Mouse (Mus musculus): ENCODE results near the gene Map9. TPM values are rescaled to one million over a fixed set of nuclear protein-coding genes. Genes with fewer than 3 reads are reported as not detected.
"Not testable (repeated sequence)": the region's sequence is repeated elsewhere in the genome, so short reads cannot be mapped to it uniquely, and the experiment has no call there.

Map9 gene
- total RNA-seq (2021) = 10 to 100 TPM; 94.8 TPM
- long read RNA-seq, experiment 1, full-length matches to known transcripts = 21 of 46 reads
- long read RNA-seq, experiment 1, partial matches to known transcripts = 13 of 46 reads
- long read RNA-seq, experiment 1, other reads (novel, unspliced or antisense) = 12 of 46 reads
- long read RNA-seq, experiment 2, full-length matches to known transcripts = 24 of 47 reads
- long read RNA-seq, experiment 2, partial matches to known transcripts = 11 of 47 reads
- long read RNA-seq, experiment 2, other reads (novel, unspliced or antisense) = 12 of 47 reads

DNA sequence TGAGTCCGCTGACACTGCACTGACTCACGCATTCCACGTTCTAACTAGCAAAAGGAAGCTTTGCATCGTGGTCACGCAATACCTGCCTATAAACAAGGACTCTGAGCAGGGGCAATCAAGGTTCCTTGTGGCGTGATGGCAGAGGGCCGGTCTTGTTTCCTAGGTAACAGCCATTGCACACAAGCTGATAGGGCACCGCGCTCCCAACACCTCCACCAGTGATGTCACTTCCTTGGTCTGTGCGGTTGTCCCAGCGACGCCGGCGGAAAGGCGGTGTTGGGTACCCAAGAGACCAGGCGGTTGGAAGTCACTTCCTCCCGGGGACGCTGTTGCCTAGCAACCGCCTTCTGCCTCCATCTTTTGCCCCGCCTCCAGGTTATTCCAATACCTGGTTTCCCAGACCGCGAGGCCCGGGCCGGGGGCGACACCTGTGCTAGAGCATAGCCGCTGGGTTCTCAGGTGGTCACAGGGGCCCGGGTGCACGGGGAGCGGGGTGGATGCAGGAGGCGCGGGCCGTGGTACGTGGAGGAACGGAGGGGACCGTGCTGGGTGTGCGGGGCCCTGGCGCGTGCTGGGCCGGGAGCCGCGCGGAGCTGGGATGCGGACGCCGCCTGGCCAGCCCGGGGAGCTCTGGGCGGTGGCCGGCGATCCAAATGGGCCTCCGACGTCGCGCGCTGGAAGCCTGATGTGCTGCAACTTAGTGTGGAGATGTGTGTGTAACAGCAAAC, at the start of gene Map9:
Map9 (plus strand) TSS at position 248 of the 728 bp plus-strand sequence.
- no peak for TF ChIP-seq CTCF (IDR thresholded peaks at IDR 0.05)
- peak within 1 kb of the TSS; percentile 91 for H3K27ac ChIP-seq
- intact Hi-C loops (cut with DNase I) = no loop called here
- DNase-seq (ENCODE audit: extremely low spot score in 1 of 2, low spot score in 2 of 2) = peak; percentile 94 to 98
- H3K4me3 ChIP-seq = peak within 1 kb of the TSS; percentile 88

DNA sequence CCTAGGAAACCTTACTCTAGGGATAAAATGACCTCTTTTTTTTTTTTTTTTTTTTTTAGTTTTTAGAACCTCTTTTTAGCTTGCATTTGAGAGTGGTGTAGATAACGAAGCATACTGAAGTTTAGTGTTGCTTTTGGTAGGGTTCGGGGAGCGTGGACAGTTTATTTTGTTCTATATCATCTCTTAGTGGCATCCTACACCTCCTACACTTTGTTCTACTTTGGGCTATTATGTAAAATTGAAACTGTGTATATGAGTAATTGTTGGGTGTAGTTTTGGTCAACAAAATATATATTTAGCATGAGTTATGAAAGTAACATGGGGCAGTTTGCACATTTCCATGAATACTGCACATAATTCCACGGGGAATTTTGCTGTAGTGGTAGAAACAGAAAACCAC, 42.1 kb upstream of the Map9 start:
- TF ChIP-seq CTCF (IDR thresholded peaks at IDR 0.05) = no peak
- H3K4me3 ChIP-seq = no peak overlapping the region
- no peak for DNase-seq (ENCODE audit: extremely low spot score in 1 of 2, low spot score in 2 of 2)
- intact Hi-C loops (cut with DNase I) = loop anchor here (5.0 kb wide), 1 partner anchor 123 kb away; no protein-coding TSS in a partner anchor
- peak overlapping the region; percentile 25; the same call in 1 of the 2 replicates for H3K27ac ChIP-seq

DNA sequence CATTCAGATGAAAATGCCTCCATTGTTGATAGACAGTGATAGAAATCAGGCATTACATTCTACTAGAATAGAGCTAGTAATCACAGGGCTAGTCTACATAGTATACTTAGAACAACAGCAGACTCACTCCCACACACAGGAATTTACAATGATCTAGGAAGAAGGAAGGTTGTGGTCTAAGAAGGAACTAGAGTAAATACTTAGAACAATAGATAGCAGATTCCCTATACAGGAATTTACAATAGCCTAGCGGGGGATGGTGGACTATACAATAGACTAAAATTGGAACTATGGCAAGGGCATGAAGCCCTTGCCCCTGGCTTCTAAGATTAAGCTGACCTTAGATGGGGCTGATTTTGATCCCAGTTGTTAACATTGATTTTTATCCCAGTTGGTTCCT, 31.1 kb upstream of the Map9 start:
- intact Hi-C loops (cut with DNase I); DNase-seq (ENCODE audit: extremely low spot score in 1 of 2, low spot score in 2 of 2): not testable (repeated sequence)

DNA sequence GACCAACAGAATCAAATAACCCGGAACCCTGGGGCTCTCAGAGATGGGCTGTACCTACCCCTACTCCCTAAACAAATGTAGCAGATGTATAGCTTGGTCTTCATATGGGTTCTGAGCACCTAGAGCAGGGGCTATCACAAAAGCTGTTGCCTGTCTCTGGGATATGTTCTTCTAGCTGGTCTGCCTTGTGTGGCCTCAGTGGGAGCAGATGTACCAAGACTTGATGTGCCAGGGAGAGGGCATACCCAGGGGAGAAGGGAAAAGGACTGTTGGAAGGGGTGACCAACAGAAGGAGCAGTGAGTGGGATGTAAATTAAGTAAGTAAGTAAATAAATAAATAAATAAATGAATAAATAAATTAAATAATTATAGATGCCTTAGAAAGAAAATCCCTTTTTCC, 25.8 kb upstream of the Map9 start:
- TF ChIP-seq CTCF (IDR thresholded peaks at IDR 0.05) = no peak
- DNase-seq (ENCODE audit: extremely low spot score in 1 of 2, low spot score in 2 of 2) = no peak
- intact Hi-C loops (cut with DNase I) = loop anchor here (5.0 kb wide), 1 partner anchor 335 kb away; no protein-coding TSS in a partner anchor
- H3K4me3 ChIP-seq = no peak overlapping the region
- no peak overlapping the region for H3K27ac ChIP-seq

More for the DNA sequence above, 31.1 kb upstream of the Map9 start:
- not testable (repeated sequence) for H3K27ac ChIP-seq, H3K4me3 ChIP-seq

DNA sequence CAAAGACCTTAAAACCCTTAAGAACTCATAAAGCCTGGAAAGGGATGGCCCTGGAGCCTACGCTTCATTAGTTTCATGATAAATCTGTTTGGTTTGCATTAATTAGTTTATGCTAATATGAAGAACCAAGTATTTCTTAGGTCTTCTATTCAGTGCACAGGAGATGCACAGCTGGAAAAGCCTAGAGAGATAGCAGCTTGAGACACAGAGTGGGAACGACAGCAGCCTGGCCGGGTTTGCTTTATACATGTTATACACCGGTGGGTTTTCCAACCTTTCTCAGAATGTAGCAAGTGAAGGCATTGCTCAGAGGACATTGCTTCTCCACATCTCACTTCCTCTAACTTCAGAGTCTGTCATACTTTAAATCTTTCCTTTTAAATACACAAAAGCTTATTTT, 25.3 kb upstream of the Map9 start:
- no peak for TF ChIP-seq CTCF (IDR thresholded peaks at IDR 0.05)
- intact Hi-C loops (cut with DNase I) = loop anchor here (5.0 kb wide), 1 partner anchor 335 kb away; no protein-coding TSS in a partner anchor

DNA sequence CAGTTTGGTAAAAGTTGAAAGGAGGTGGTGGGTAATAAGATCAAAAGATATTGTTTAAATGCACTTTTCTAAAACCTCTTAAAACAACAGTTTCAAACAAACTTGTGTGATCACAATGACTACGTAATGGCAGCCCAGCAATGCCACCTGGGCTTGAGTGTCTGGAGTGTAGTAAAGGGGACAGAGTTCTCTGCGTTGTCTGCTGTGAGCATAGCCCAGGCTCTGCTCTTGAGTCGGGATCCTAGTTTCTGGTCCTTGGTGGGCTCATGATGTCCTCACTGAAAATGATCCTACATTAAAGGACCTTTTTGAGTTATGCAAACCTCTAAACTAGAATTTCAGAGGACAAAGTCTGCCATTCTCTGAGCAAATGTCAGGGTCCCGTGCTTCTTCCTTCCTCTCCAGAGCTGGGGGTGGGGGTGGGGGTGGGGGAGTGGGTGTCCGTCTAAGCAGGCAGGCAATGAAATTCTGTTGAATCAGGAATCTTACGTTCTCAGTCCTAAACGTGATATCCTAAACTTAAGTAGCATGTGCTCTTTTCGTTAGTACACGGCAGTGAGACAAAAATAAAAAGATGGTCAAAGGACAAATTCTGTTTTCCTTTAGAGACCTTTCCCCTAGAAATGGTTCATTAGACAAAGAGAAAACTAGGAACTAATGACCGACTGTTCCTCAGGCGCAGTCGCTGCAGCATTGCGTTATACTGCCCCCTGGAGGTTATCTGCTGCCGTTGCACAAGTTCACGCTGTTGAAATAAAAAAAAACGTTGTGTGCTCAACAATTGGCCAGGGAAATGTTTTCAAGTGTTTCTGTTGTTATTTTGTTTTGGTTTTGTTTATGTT, 24.5 kb upstream of the Map9 start:
- peak overlapping the region; percentile 30; the same call in 1 of the 2 replicates for H3K4me3 ChIP-seq

More for the DNA sequence above, 25.3 kb upstream of the Map9 start:
- DNase-seq (ENCODE audit: extremely low spot score in 1 of 2, low spot score in 2 of 2) = no peak
- no peak overlapping the region for H3K27ac ChIP-seq
- H3K4me3 ChIP-seq = no peak overlapping the region

DNA sequence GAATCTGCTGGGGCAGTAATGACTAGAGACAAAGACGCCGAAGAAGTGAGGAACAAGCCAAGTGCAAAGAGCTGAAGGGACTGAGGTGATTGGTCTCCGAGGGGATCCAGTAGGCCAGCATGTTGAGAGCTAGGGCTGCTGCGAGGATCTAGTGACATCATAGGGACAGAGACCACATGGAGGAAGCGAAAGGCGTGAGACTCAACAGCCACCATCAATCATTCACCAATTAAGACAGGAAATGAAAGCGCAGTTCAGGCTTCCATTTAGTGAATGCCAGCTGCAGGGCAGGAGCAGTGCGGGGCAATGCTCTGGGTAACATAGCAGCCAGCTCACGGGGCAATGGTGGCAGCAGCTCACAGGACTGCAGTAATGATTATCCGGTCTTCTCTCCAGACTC, 17.7 kb upstream of the Map9 start:
- DNase-seq (ENCODE audit: extremely low spot score in 1 of 2, low spot score in 2 of 2) = no peak
- H3K27ac ChIP-seq = no peak overlapping the region
- intact Hi-C loops (cut with DNase I) = no loop called here
- no peak overlapping the region for H3K4me3 ChIP-seq
- no peak for TF ChIP-seq CTCF (IDR thresholded peaks at IDR 0.05)

More for the DNA sequence above, 24.5 kb upstream of the Map9 start:
- peak; percentile 60 to 69 for DNase-seq (ENCODE audit: extremely low spot score in 1 of 2, low spot score in 2 of 2)
- peak; percentile 96 for TF ChIP-seq CTCF (IDR thresholded peaks at IDR 0.05)
- intact Hi-C loops (cut with DNase I) = loop anchor here (1.0 to 5.0 kb wide), 2 partner anchors 286 to 336 kb away; no protein-coding TSS in a partner anchor
- no peak overlapping the region for H3K27ac ChIP-seq

DNA sequence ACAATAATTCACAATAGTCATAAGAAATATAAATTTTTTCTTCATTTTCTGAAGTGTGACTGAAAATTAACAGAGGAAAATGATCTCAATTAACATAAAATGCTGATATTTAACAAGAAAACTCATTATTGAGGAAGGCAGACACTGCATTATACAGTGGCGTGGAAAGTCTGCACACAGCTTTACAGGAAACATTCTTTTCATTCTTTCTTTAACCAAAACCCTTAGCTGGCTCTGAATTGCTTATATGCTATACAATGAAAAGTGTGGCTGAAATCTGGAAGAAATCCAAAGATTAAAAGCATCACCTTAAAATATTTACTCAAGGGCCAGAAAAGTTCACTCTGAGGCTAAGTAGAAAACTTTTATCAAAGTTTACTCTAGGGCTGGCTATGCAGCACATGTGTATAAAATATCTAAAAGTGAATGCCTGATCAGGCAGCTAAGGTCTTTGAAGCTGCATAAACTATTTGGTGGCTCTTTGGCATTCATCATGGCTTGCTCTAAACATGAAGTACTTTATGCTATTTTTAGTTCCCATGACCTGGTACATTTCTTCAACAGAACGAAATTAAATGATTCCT, 9.5 kb upstream of the Map9 start:
- Histone ChIP-seq H3K4me3 (no peak overlapping the region), H3K27ac (no peak overlapping the region)
- no peak for TF ChIP-seq CTCF (IDR thresholded peaks at IDR 0.05)
- DNase-seq (ENCODE audit: extremely low spot score in 1 of 2, low spot score in 2 of 2) = no peak
- intact Hi-C loops (cut with DNase I) = no loop called here

DNA sequence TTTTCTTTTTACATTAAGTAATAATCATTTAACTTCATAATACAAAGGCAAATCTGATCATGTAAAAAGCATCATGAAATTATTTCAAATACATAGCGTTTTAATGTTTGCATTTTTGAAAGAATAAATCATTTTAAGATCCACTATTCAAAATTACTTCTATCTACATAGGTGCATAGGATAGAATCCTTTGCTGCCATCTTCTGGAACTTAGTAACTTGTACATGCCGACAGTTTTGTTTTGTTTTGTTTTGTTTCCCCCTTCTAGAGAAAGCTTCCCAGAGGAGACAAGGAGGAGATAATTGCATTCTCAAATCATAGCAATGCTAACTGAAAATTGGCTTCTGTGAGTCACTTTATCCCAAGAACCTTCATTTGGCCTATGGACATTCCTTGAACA, 7.5 kb upstream of the Map9 start:
- Histone ChIP-seq H3K4me3 (no peak overlapping the region), H3K27ac (no peak overlapping the region)
- intact Hi-C loops (cut with DNase I) = loop anchor here (2.0 to 5.0 kb wide), 3 partner anchors 304 to 418 kb away; partner anchors contain the start of gene Ctso
- DNase-seq (ENCODE audit: extremely low spot score in 1 of 2, low spot score in 2 of 2) = no peak
- TF ChIP-seq CTCF (IDR thresholded peaks at IDR 0.05) = peak; percentile 66

DNA sequence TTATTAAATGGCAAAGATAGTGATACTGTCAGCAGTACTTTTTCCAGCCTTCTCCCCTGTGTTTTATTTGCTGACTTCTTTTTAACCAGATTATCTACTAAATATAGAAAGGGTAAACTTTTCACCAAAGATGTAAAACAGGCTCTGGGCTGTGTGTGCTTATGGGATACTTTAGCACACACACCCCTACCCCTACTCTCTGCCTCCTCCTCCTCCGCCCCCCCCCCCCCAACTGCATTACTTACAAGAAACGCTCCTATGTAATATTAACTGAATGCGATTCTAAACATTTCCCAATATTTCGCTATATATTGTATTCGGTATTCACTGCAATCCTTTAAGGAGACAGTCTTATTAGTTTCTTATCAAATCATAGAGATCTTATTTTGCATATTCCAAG, 504 bp upstream of the Map9 start:
- peak overlapping the region; percentile 91 for H3K27ac ChIP-seq
- peak overlapping the region; percentile 88 for H3K4me3 ChIP-seq
- intact Hi-C loops (cut with DNase I) = no loop called here
- TF ChIP-seq CTCF (IDR thresholded peaks at IDR 0.05) = no peak
- DNase-seq (ENCODE audit: extremely low spot score in 1 of 2, low spot score in 2 of 2) = no peak

DNA sequence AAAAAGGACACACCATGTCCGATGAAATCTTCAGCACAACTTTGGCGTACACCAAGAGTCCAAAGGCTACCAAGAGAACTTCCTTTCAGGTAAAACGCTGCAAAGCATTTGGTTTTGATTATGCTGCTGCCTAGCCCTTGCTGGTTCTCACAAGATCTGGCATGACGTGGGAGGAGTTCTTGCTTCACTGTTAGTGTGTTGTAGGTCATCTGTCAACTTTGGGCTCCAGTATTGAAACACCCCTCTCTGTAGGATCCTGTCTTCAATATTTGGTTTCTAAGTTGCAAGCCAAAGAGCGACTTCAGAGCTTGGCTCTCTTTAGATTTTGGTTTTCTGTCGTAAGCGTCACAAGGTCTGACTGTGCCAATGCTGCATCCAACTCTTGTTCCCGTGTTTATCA, 1.2 kb downstream of the Map9 start:
- Histone ChIP-seq H3K4me3 (peak overlapping the region; percentile 88), H3K27ac (no peak overlapping the region)
- intact Hi-C loops (cut with DNase I) = no loop called here
- no peak for DNase-seq (ENCODE audit: extremely low spot score in 1 of 2, low spot score in 2 of 2)
- TF ChIP-seq CTCF (IDR thresholded peaks at IDR 0.05) = no peak
